Mouse (Mus musculus): ENCODE results near the gene Dapk1. TPM values are rescaled to one million over a fixed set of nuclear protein-coding genes. Genes with fewer than 3 reads are reported as not detected.

The Dapk1 gene
- polyA plus RNA-seq, 1 experiment from 2014 or later, result 4.8 TPM

DNA sequence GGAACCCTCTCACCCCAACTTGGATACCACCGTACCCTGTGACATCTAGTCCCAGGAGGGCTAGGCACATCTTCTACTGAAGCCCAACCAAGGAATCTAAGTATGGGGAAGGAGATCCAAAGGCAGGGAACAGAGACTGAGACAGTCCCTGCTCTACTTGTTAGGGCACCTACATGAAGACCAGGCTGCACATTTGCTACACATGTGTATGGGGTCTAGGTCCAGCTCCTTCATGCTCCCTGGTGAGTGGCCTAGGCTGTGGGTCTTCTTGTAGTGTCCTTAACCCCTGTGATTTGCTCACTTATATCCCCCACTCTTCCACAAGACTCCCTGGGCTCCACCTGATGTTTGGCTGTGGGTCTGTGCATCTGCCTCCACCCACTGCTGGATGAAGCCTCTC is 187.7 kb downstream of the Dapk1 start:
- H3K4me1 ChIP-seq (replicated peaks; ENCODE audit: control insufficient read depth, insufficient read depth), result no peaks in the 10 kb centered on the region
- H3K9ac ChIP-seq (ENCODE audit: low read length), result no peak overlapping the region
- H3K4me2 ChIP-seq (replicated peaks; ENCODE audit: low read depth), result no peak overlapping the region
- no peak for DNase-seq (ENCODE audit: low spot score)
- no peak overlapping the region for H3K4me3 ChIP-seq (ENCODE audit: low read depth, low read length)
- H3K36me3 ChIP-seq (ENCODE audit: control insufficient read depth, insufficient read depth, low read length), result no peaks in the 10 kb centered on the region
- TF ChIP-seq EP300 (optimal IDR thresholded peaks at IDR 0.05) (no peak), CTCF (IDR thresholded peaks at IDR 0.05; ENCODE audit: low read depth) (no peak)
- no peaks in the 10 kb centered on the region for H3K9me3 ChIP-seq (ENCODE audit: control insufficient read depth, low read length)
- 83% methylated on average over 1 of the region's 1 CpGs for WGBS
- H3K27ac ChIP-seq (replicated peaks), result no peak overlapping the region
- ATAC-seq (ENCODE audit: low FRiP score, low TSS enrichment), result no peak
- H3K27me3 ChIP-seq (ENCODE audit: control insufficient read depth, insufficient read depth, low read length), result no peaks in the 10 kb centered on the region

GRCm38 (mm10) chr13:60802749-60803148 is 201.0 kb downstream of the Dapk1 start, which contains the start of gene Ctsll3:
TSS of gene Ctsll3 (minus strand) at chr13:60802849.
- no peaks in the 10 kb centered on the region for H3K27me3 ChIP-seq (ENCODE audit: control insufficient read depth, insufficient read depth, low read length)
- TF ChIP-seq EP300 (optimal IDR thresholded peaks at IDR 0.05), result no peak
- TF ChIP-seq CTCF (IDR thresholded peaks at IDR 0.05; ENCODE audit: low read depth), result no peak
- H3K4me1 ChIP-seq (replicated peaks; ENCODE audit: control insufficient read depth, insufficient read depth), result no peaks in the 10 kb centered on the region
- no peaks in the 10 kb centered on the region for H3K9me3 ChIP-seq (ENCODE audit: control insufficient read depth, low read length)
- no peak within 1 kb of the TSS for H3K9ac ChIP-seq (ENCODE audit: low read length)
- H3K4me2 ChIP-seq (replicated peaks; ENCODE audit: low read depth), result no peak within 1 kb of the TSS
- ATAC-seq (ENCODE audit: low FRiP score, low TSS enrichment), result no peak
- no peak within 1 kb of the TSS for H3K4me3 ChIP-seq (ENCODE audit: low read depth, low read length)
- 70% methylated on average over 1 of the region's 1 CpGs for WGBS
- no peaks in the 10 kb centered on the region for H3K36me3 ChIP-seq (ENCODE audit: control insufficient read depth, insufficient read depth, low read length)
- DNase-seq (ENCODE audit: low spot score), result no peak
- H3K27ac ChIP-seq (replicated peaks), result no peak within 1 kb of the TSS

- Histone ChIP-seq H3K9ac (ENCODE audit: low read length) (no peak overlapping the region), H3K36me3 (ENCODE audit: control insufficient read depth, insufficient read depth, low read length) (no peaks in the 10 kb centered on the region), H3K9me3 (ENCODE audit: control insufficient read depth, low read length) (no peaks in the 10 kb centered on the region), H3K4me3 (ENCODE audit: low read depth, low read length) (no peak overlapping the region), H3K4me2 (replicated peaks; ENCODE audit: low read depth) (no peak overlapping the region), H3K4me1 (replicated peaks; ENCODE audit: control insufficient read depth, insufficient read depth) (no peaks in the 10 kb centered on the region), H3K27me3 (ENCODE audit: control insufficient read depth, insufficient read depth, low read length) (no peaks in the 10 kb centered on the region), H3K27ac (replicated peaks) (no peak overlapping the region)
- DNase-seq (ENCODE audit: low spot score), result no peak
- ATAC-seq (ENCODE audit: low FRiP score, low TSS enrichment), result no peak
- 49% methylated on average over 2 of the region's 2 CpGs for WGBS
- TF ChIP-seq CTCF (IDR thresholded peaks at IDR 0.05; ENCODE audit: low read depth) (no peak), EP300 (optimal IDR thresholded peaks at IDR 0.05) (no peak)
Observed at GRCm38 (mm10) chr13:60809690-60810089, 207.9 kb downstream of the Dapk1 start.

GRCm38 (mm10) chr13:60812768-60813167 is 211.0 kb downstream of the Dapk1 start:
- no peak for ATAC-seq (ENCODE audit: low FRiP score, low TSS enrichment)
- 61% methylated on average over 6 of the region's 6 CpGs for WGBS

More at GRCm38 (mm10) chr13:60812768-60813167, 211.0 kb downstream of the Dapk1 start:
- H3K27ac ChIP-seq (replicated peaks), result no peak overlapping the region
- H3K36me3 ChIP-seq (ENCODE audit: control insufficient read depth, insufficient read depth, low read length), result no peaks in the 10 kb centered on the region
- no peaks in the 10 kb centered on the region for H3K9me3 ChIP-seq (ENCODE audit: control insufficient read depth, low read length)
- DNase-seq (ENCODE audit: low spot score), result no peak
- TF ChIP-seq CTCF (IDR thresholded peaks at IDR 0.05; ENCODE audit: low read depth) (no peak), EP300 (optimal IDR thresholded peaks at IDR 0.05) (no peak)
- H3K27me3 ChIP-seq (ENCODE audit: control insufficient read depth, insufficient read depth, low read length), result no peaks in the 10 kb centered on the region
- H3K4me1 ChIP-seq (replicated peaks; ENCODE audit: control insufficient read depth, insufficient read depth), result no peaks in the 10 kb centered on the region
- no peak overlapping the region for H3K4me2 ChIP-seq (replicated peaks; ENCODE audit: low read depth)
- H3K9ac ChIP-seq (ENCODE audit: low read length), result no peak overlapping the region
- H3K4me3 ChIP-seq (ENCODE audit: low read depth, low read length), result no peak overlapping the region

Other genes starting within 250 kb of the Dapk1 start
- not detected in 2 replicates for gene BC051665, start 184.4 kb downstream of the Dapk1 start, polyA plus RNA-seq (2015; fragmentation: Nextera tagmentation; extraction: Ambion mirVana)
- 0.82 and 0.90 TPM in 2 replicates for gene Ctsll3, start 200.9 kb downstream of the Dapk1 start, polyA plus RNA-seq (2015; fragmentation: Nextera tagmentation; extraction: Ambion mirVana)

All from stomach, postnatal 0 days (tissue).